Mouse (Mus musculus) lung, postnatal 25 days (tissue): ENCODE measurements at regions not wholly inside any gene's neighbourhood (a gene's known extent, or its start where the extent isn't known, plus 50 kb on each side); places are given as distances from the start of the nearest gene placed in this dataset.
A peak's percentile ranks its signal among the peaks of the same experiment; 100 is the strongest.

Experiments
- DNase-seq: peaks from one replicate; pipeline ENCODE4 v3.0.0; 2022; ENCODE audit warnings: low spot score

GRCm38 (mm10) chr10:96860366-96860765 is 243.6 kb downstream of the Btg1 start:
- DNase-seq, result no peak

- no peak for DNase-seq
Measured at GRCm38 (mm10) chr10:96863230-96863629, 246.4 kb downstream of the Btg1 start.

- no peak for DNase-seq
Measured at GRCm38 (mm10) chr10:96866468-96866867, 249.7 kb downstream of the Btg1 start.

GRCm38 (mm10) chr10:96871559-96872160 is 254.9 kb downstream of the Btg1 start:
- DNase-seq, result peak; percentile 12

GRCm38 (mm10) chr10:96874646-96875045 is 257.8 kb downstream of the Btg1 start:
- no peak for DNase-seq

GRCm38 (mm10) chr10:96875676-96876075 is 258.9 kb downstream of the Btg1 start:
- DNase-seq, result peak; percentile 20

GRCm38 (mm10) chr10:96879425-96879824 is 262.6 kb downstream of the Btg1 start:
- no peak for DNase-seq

GRCm38 (mm10) chr10:96880771-96881170 is 264.0 kb downstream of the Btg1 start:
- no peak for DNase-seq

GRCm38 (mm10) chr10:96881212-96881611 is 264.4 kb downstream of the Btg1 start:
- DNase-seq, result no peak

GRCm38 (mm10) chr10:96881660-96882059 is 264.9 kb downstream of the Btg1 start:
- DNase-seq, result no peak

GRCm38 (mm10) chr10:96901150-96901549 is 284.3 kb downstream of the Btg1 start:
- DNase-seq, result no peak

GRCm38 (mm10) chr10:96905098-96905809 is 288.4 kb downstream of the Btg1 start:
- DNase-seq, result no peak

- no peak for DNase-seq
Measured at GRCm38 (mm10) chr10:96909661-96910315, 293.0 kb downstream of the Btg1 start.

- no peak for DNase-seq
Measured at GRCm38 (mm10) chr10:96921181-96921580, 304.4 kb downstream of the Btg1 start.

GRCm38 (mm10) chr10:96924266-96924672 is 307.5 kb downstream of the Btg1 start:
- DNase-seq, result peak; percentile 19

- DNase-seq, result peak; percentile 70
Measured at GRCm38 (mm10) chr10:96924722-96925121, 307.9 kb downstream of the Btg1 start.

- peak; percentile 66 for DNase-seq
Measured at GRCm38 (mm10) chr10:96925771-96926170, 309.0 kb downstream of the Btg1 start.

GRCm38 (mm10) chr10:96934661-96935060 is 317.9 kb downstream of the Btg1 start:
- DNase-seq, result peak; percentile 69

- DNase-seq, result no peak
Measured at GRCm38 (mm10) chr10:96940887-96941518, 324.2 kb downstream of the Btg1 start.

GRCm38 (mm10) chr10:96944229-96944628 is 327.4 kb downstream of the Btg1 start:
- no peak for DNase-seq

- DNase-seq, result no peak
Measured at GRCm38 (mm10) chr10:96947971-96948370, 331.2 kb downstream of the Btg1 start.

- DNase-seq, result peak; percentile 53
Measured at GRCm38 (mm10) chr10:96948871-96949270, 332.1 kb downstream of the Btg1 start.
